Mouse (Mus musculus): Measurements from ENCODE around the gene Ptprn2.

- TF ChIP-seq MAX (IDR thresholded peaks at IDR 0.05; ENCODE audit: low read depth) (no peak), USF1 (IDR thresholded peaks at IDR 0.05; ENCODE audit: low read depth) (no peak), POLR2A (IDR thresholded peaks at IDR 0.05; ENCODE audit: insufficient read length, low read depth) (no peak), SRF (IDR thresholded peaks at IDR 0.05; ENCODE audit: control insufficient read depth, insufficient read length, low read depth) (no peak), MYOD1 (IDR thresholded peaks at IDR 0.05; ENCODE audit: control insufficient read depth in 1 of 3, insufficient read length in 2 of 3, low read depth in 2 of 3) (no peak), CEBPB (IDR thresholded peaks at IDR 0.05; ENCODE audit: insufficient read depth, poor library complexity, severe bottlenecking) (no peak), TCF12 (IDR thresholded peaks at IDR 0.05; ENCODE audit: insufficient read depth, poor library complexity, severe bottlenecking) (no peak), MYOG (IDR thresholded peaks at IDR 0.05; ENCODE audit: control insufficient read depth in 1 of 3, insufficient read depth in 1 of 3, insufficient read length in 2 of 3, low read depth in 2 of 3) (no peak), E2F4 (IDR thresholded peaks at IDR 0.05; ENCODE audit: insufficient read depth) (no peak), POLR2AphosphoS2 (IDR thresholded peaks at IDR 0.05; ENCODE audit: insufficient read length, low read depth) (no peak), REST (IDR thresholded peaks at IDR 0.05; ENCODE audit: insufficient read depth, insufficient read length) (no peak), TCF3 (IDR thresholded peaks at IDR 0.05; ENCODE audit: insufficient read length, low read depth) (no peak)
Measured at GRCm38 (mm10) chr12:116763961-116764360, 278.4 kb downstream of the Ptprn2 start.
